Mouse (Mus musculus): ENCODE data around the gene Noxred1. TPM values are rescaled to one million over a fixed set of nuclear protein-coding genes. Genes with fewer than 3 reads are reported as not detected.
"Not testable (repeated sequence)": the region's sequence is repeated elsewhere in the genome, so short reads cannot be mapped to it uniquely, and the experiment has no call there.

Gene Noxred1
- total RNA-seq (2015) (0.30 TPM in 1 of 2 replicates, not detected in the other), total RNA-seq (2017) (0.24 and 0.50 TPM in 2 replicates)

- ATAC-seq (replicated peaks; ENCODE audit: poor library complexity): no peak
These were observed at the start of gene Noxred1 for GRCm38 (mm10) chr12:87238632-87239031. Gene Noxred1 (minus strand): TSS chr12:87238732.

- ATAC-seq (replicated peaks; ENCODE audit: poor library complexity): 0 out of 2 replicates have a peak, but pooled peaks have one; percentile 6
These were observed 46.2 kb upstream of the Noxred1 start for GRCm38 (mm10) chr12:87284726-87285125.

GRCm38 (mm10) chr12:87284268-87284667 is 45.7 kb upstream of the Noxred1 start:
- no peak for ATAC-seq (replicated peaks; ENCODE audit: poor library complexity)

GRCm38 (mm10) chr12:87283706-87284105 is 45.2 kb upstream of the Noxred1 start:
- ATAC-seq (replicated peaks; ENCODE audit: poor library complexity): no peak

- ATAC-seq (replicated peaks; ENCODE audit: poor library complexity): no peak
These were observed 44.2 kb upstream of the Noxred1 start for GRCm38 (mm10) chr12:87282743-87283142.

- ATAC-seq (replicated peaks; ENCODE audit: poor library complexity): no peak
These were observed 43.2 kb upstream of the Noxred1 start for GRCm38 (mm10) chr12:87281766-87282165.

- ATAC-seq (replicated peaks; ENCODE audit: poor library complexity): no peak
These were observed 41.3 kb upstream of the Noxred1 start for GRCm38 (mm10) chr12:87279879-87280278.

- no peak for ATAC-seq (replicated peaks; ENCODE audit: poor library complexity)
These were observed 40.8 kb upstream of the Noxred1 start for GRCm38 (mm10) chr12:87279350-87279749.

- peak; percentile 60 for ATAC-seq (replicated peaks; ENCODE audit: poor library complexity)
These were observed 39.7 kb upstream of the Noxred1 start for GRCm38 (mm10) chr12:87278118-87278730.

- ATAC-seq (replicated peaks; ENCODE audit: poor library complexity): not testable (repeated sequence)
These were observed 38.7 kb upstream of the Noxred1 start for GRCm38 (mm10) chr12:87277251-87277650.

- 0 out of 2 replicates have a peak, but pooled peaks have one; percentile 23 for ATAC-seq (replicated peaks; ENCODE audit: poor library complexity)
These were observed 36.6 kb upstream of the Noxred1 start for GRCm38 (mm10) chr12:87274853-87275831.

GRCm38 (mm10) chr12:87267682-87268081 is 29.1 kb upstream of the Noxred1 start:
- no peak for ATAC-seq (replicated peaks; ENCODE audit: poor library complexity)

GRCm38 (mm10) chr12:87266827-87267603 is 28.5 kb upstream of the Noxred1 start:
- peak; percentile 17 for ATAC-seq (replicated peaks; ENCODE audit: poor library complexity)

- ATAC-seq (replicated peaks; ENCODE audit: poor library complexity): peak; percentile 89
These were observed 27.7 kb upstream of the Noxred1 start, which contains the start of the genes Vipas39 and Ahsa1 for GRCm38 (mm10) chr12:87266108-87266826. Gene Vipas39 (minus strand): TSS chr12:87266256. Gene Ahsa1 (plus strand): TSS chr12:87266479.

GRCm38 (mm10) chr12:87265444-87265843 is 26.9 kb upstream of the Noxred1 start:
- ATAC-seq (replicated peaks; ENCODE audit: poor library complexity): no peak

GRCm38 (mm10) chr12:87260562-87260961 is 22.0 kb upstream of the Noxred1 start:
- no peak for ATAC-seq (replicated peaks; ENCODE audit: poor library complexity)

GRCm38 (mm10) chr12:87256629-87257028 is 18.1 kb upstream of the Noxred1 start:
- peak; percentile 73 for ATAC-seq (replicated peaks; ENCODE audit: poor library complexity)

GRCm38 (mm10) chr12:87253878-87254277 is 15.3 kb upstream of the Noxred1 start:
- no peak for ATAC-seq (replicated peaks; ENCODE audit: poor library complexity)

- ATAC-seq (replicated peaks; ENCODE audit: poor library complexity): 0 out of 2 replicates have a peak, but pooled peaks have one; percentile 34
These were observed 11.6 kb upstream of the Noxred1 start for GRCm38 (mm10) chr12:87250161-87250560.

GRCm38 (mm10) chr12:87236882-87237483 is 1.5 kb downstream of the Noxred1 start:
- peak; percentile 84 for ATAC-seq (replicated peaks; ENCODE audit: poor library complexity)

Data from megakaryocyte progenitor cell, adult 5-6 weeks (primary cell).